Mouse (Mus musculus) heart, adult 9 months (tissue): ENCODE data around the gene Tmem104.

Experiments used
- DNase-seq, 2 experiments: peaks; one replicate each; pipeline ENCODE4 v3.0.0; 2022; ENCODE audit warnings: low spot score in 2 of 2

The Tmem104 gene

GRCm38 (mm10) chr11:115279726-115280125, 92.4 kb downstream of the Tmem104 start:
- no peak for DNase-seq

DNA sequence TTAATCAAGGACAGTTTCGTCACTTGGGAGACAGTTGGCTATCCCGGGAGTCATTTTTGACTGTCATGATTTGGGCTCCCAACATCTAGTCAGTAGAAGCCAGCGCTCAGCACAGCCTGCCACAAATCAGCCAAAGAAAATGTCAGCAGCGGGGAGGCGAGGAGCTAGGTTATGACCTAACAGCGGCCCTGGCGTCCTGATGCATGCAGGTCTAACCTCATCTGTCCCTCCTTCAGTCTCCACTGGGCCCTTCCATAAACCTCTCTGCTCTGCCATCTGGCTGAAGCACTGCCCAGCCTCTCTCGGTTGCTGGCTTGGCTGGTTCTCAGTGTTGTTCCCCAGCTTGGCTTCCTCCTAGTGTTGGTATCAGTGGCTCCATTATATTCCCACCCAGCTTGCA, 95.0 kb downstream of the Tmem104 start:
- peak; percentile 59 to 61 for DNase-seq

GRCm38 (mm10) chr11:115282723-115283485, 95.6 kb downstream of the Tmem104 start:
- no peak for DNase-seq

- DNase-seq: no peak
Measured at GRCm38 (mm10) chr11:115283486-115283765, 96.1 kb downstream of the Tmem104 start.

DNA sequence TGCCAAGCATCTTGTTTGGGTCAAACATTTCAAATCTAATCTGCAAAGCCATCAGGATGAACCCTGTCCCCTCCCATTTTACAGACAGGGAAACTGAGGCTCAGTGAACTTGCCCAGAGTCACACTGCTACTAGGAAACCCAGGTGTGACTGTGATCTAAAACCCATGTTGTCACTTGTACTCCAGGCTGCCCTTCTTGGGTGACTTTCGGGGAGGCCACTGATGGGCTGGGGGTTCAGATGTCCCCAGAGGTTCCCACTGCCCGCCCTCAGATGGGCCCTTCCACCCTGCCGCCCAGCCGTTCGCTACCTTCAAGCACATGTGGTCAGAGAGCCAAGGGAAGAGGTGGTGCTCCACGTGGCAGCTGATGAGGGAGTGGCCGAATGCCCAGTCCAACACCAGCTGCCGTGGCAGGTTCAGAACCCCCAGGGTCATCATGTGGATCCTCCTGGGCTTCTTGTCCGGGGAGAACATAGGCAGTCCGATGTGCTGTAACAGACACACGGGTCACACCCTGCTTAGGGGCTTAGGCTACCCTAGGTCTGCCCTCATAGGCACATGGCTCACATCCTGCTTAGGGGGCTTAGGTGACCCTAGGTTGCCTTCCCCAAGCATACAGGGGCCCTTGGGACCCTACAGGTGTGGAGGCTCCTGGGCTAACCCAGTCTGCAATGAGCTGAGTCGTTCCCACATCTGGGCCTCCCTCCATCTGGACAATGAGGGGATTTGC, 96.8 kb downstream of the Tmem104 start:
- no peak for DNase-seq

DNA sequence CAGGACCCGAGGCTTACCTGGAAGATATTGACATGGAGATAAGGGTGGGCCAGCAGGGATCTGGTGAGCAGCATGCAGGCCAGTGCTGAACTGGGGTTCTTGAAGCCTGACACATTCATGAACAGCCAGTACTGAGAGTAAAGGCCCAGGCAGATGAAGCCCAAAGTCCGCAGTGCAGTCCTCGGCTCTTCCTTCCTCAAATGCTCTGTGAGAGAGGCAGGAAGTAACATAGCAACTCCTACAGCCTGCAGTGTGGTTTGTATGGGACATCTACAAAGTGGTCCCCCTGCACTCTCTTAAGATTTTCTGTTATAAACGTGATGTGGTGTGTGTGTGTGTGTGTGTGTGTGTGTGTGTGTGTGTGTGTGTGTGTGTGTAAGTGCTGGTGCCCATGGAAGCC, 98.0 kb downstream of the Tmem104 start:
- DNase-seq: no peak

- no peak for DNase-seq
Measured at GRCm38 (mm10) chr11:115286201-115286993, 99.1 kb downstream of the Tmem104 start.

DNA sequence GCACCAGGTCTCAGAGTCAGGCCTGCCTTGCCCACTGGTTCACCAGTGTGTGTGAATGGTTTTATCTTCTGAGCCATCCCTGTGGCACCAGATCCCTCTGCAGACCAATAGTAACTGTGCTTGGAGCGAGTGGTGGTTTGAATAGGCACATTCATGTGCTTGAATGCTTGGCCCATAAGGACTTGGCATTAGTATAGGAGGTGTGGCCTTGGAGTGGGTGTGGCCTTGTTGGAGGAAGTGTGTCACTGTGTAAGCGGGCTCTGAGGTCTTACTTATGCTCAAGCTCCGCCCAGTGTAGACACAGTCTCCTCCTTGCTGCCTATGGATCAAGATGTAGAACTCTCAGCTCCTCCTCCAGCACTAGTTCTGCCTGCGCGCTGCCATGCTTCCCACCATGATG, 100.1 kb downstream of the Tmem104 start:
- DNase-seq: no peak

- DNase-seq: no peak
Measured at GRCm38 (mm10) chr11:115288305-115288704, 101.0 kb downstream of the Tmem104 start.

DNA sequence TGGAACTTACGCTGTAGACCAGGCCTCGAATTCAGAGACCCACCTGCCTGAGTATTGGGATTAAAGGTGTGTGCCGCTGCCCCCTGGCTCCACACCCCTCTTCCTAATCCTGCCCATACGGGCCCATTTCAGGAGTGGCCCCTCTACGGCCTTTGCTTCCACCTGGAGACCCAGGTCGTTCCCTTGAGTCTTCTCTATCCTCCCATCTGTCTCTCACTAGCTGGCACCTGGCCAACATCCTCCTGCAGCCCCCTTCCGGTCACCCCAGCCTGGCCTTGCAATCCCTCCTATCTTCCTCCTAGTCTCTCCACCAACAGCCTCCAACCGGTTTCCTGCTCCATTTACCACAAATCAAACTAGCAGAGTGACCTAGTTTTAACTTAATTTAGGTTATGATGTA, 102.6 kb downstream of the Tmem104 start:
- no peak for DNase-seq

GRCm38 (mm10) chr11:115290314-115290713, 103.0 kb downstream of the Tmem104 start:
- DNase-seq: no peak

- DNase-seq: peak; percentile 82 to 91
Measured at GRCm38 (mm10) chr11:115290919-115291318, 103.6 kb downstream of the Tmem104 start.

GRCm38 (mm10) chr11:115291503-115291902, 104.2 kb downstream of the Tmem104 start:
- no peak for DNase-seq

DNA sequence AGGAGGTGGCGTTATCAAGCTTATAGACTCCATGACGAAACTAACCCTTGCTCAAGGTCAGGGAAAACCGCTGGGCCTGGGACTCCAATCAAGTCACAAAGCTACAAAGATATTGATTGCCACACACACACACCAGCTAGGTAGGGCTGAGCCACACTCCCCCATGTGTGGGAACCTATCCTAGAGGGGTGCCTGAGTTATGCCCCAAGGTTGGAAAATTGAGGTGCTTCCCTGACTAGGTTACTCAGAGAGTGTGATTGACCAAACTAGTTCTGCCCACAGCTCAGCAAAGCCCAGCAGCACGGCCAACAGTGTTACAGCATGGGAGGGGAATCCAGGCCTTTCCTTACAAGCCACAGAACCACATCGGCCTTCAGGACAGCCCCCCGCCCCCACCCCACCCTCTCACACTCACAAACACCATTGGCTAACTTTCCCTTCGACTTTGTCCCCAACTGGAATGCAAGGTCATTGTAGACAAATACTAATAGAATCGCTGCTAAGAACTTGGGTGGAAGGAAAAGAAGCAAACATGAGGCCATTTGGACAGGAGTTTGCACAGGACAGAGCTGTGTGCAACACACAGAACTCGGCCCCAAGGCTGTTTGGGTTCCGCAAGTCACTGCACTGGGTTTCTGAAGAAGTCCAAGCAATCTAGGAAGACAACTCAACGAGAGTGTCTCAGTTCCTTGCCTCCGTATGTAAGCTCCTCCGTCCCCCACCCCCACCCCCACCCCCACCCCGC, 105.5 kb downstream of the Tmem104 start:
- no peak for DNase-seq

- DNase-seq: no peak
Measured at GRCm38 (mm10) chr11:115295939-115296338, 108.7 kb downstream of the Tmem104 start.
